Mouse (Mus musculus) adipocyte (in vitro differentiated cells): ENCODE data around the gene Extl2.

ENCODE experiments used
- DNase-seq: peaks from one replicate; pipeline ENCODE4 v3.0.0-alpha.2; 2016; ENCODE audit warnings: low spot score

Extl2 gene

GRCm38 (mm10) chr3:116006978-116007940, at the start of gene Extl2, which contains the start of gene Slc30a7:
TSS of gene Extl2 (plus strand) at chr3:116007462.
TSS of gene Slc30a7 (minus strand) at chr3:116007406.
- DNase-seq: peak; percentile 89

- DNase-seq: peak; percentile 57
Measured at GRCm38 (mm10) chr3:115961311-115962027, 45.8 kb upstream of the Extl2 start.

DNA sequence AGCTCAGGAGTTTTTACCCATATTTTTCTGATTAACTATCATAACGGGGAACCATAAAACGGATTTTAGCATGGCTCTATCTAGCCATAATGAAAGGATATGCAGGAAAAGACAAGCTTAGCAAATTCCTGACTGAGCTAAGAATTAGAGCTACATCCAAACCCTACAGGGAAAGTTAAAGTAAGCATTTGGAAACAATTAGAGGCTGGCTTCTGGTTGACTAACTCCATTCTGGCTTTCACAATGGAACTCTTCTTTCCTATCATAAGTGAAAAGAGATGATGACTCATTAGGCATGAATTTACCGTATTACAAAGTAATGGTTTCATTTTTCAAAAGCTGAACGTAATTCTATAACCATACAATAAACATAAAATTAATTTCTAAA, 45.2 kb upstream of the Extl2 start:
- DNase-seq: peak; percentile 75

- DNase-seq: no peak
Measured at GRCm38 (mm10) chr3:115963597-115963996, 43.7 kb upstream of the Extl2 start.

DNA sequence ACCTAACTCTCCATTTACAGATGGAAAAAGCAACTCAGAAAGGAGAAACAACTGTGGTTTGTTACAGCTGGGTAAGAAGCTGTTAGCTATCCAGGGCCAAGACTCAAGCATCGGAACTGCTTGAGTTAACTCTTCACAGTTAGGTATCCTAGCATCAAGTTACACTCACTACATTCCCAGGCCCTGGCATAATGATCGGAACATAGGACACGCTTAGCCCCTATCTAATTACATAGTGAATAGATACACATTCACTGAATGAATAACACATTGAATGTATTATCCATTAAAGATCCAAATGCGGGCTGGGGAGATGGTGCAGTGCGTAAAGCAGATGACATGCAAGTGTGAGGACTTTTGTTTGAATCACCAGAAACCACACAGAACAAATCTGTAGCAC, 43.2 kb upstream of the Extl2 start:
- DNase-seq: no peak

- DNase-seq: peak; percentile 43
Measured at GRCm38 (mm10) chr3:115968745-115969530, 38.3 kb upstream of the Extl2 start.

- no peak for DNase-seq
Measured at GRCm38 (mm10) chr3:115971045-115971785, 36.0 kb upstream of the Extl2 start.

DNA sequence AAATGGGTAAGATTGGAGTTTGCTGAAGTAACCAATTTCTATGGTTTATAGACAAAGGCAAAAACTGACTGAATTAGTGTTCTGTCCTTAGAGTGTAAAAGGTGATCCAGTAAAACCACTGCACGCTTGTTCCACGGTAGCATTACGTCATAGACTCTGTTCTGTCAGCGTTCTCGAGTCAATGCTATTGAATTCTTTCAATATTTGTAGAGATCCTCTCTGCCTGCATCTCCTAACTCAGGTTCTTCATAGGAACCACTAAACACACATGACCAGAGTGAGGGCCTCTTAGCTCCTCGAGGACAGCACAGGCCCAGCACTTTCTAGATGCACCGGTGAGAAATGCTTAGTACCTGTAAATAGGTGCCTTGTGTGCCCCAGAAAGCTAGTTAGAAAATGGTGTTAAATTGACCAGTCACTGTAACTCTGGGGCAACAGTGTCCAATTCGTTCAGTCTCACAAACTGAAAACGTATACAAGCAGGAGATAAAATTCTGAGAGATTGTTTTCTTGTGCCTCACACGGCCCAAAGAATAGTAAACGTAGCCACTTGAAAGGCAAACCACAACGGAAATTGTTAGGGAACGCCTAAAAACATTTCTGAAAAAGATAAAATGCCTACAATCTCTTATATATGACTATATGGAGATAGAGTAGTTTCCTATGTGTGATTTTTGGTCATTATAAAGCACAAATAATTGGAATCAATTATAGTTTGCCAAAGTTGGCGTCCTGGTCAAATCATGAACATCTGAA, 35.2 kb upstream of the Extl2 start:
- no peak for DNase-seq

DNA sequence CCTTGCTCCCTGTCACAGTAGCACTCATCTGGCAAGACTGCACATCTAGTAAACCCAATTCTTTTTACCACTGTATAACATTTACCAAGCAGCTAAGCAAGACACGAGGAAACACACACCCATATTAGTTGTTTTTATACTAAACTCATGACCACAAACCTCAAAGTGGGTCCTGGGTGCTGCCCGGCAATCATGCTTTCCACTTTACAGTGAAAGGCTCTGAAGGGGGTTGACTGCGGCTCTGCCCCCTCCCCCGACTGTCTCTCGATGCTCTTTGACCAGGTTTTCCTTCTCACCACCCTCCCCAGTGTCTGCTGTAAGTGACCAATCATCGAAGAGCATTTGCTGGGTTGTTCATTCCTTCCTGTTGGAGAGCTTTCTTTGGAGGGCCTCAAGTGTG, 33.0 kb upstream of the Extl2 start:
- no peak for DNase-seq

- DNase-seq: no peak
Measured at GRCm38 (mm10) chr3:115974995-115975394, 32.3 kb upstream of the Extl2 start.

DNA sequence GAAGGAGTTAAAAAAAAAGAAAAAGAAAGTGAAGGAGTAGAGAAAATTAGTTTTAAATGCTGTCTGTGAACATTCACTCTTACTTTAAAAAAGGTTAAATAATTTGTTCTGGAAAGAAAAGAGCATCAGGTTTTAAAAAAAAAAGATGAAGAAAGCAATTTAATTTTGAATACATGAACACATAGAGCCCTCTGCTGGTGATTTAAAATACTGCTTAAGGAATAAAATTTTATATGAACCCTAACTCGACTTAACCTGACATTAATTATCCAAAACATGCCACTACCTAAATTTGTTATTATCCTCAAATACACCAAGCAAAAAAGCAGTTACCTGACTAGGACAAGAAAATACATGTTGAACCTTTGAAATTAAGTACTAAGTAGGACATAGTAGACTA, 28.3 kb upstream of the Extl2 start:
- DNase-seq: peak; percentile 54

DNA sequence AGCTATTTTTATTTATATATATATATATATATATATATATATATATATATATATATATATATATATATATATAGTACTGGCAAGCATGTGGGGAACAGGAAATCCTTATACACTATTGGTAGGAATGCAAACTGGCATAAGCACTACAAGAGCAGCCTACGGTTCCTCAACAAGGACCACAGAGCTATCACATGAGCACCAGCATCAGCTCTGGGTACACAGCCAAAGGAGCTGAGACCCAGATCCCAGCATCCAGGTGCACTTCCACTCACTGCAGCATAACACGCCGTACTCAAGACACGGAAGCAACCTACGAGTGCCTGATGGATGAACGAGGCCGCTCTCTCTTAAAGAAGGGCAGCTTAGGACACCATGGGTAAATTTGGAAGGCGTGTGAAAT, 24.0 kb upstream of the Extl2 start:
- DNase-seq: no peak

DNA sequence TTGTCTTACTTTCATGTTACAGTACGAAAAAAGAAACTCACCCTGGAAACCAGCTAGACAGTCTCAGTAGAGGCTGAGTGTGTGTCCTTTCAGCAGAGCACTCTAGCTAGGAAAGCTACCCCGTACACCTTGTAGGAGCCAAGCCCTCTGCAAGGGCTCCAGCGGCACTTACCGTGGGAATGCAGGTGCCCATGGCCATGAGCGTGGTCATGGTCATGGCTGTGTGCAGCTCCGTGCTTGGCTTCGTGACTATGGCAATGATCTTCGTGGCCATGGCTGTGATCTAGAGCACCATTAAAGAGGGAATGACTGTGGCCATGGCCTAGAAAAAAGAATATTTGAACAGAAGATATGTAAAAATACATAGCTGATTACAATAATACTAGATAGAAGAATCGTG, 22.6 kb upstream of the Extl2 start:
- no peak for DNase-seq

- no peak for DNase-seq
Measured at GRCm38 (mm10) chr3:115985183-115985892, 21.9 kb upstream of the Extl2 start.

DNA sequence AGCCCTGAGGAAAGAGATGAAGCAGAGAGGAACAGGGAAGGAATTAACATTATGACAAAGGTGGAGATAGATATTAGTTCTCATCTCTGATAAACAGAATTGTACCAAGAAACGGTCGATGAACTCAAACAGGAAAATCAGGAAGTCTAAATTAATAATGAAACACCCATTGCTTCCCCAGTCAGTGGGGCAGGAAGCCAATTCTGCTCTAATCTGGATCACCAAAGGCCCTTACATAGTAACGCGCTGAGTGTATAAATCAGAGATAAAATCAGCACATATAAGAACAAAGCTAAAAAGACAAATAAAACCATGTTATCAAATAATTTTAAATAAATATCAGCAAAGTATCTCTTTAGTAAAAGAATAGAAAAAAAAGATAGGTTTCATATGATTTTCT, 15.2 kb upstream of the Extl2 start:
- no peak for DNase-seq

DNA sequence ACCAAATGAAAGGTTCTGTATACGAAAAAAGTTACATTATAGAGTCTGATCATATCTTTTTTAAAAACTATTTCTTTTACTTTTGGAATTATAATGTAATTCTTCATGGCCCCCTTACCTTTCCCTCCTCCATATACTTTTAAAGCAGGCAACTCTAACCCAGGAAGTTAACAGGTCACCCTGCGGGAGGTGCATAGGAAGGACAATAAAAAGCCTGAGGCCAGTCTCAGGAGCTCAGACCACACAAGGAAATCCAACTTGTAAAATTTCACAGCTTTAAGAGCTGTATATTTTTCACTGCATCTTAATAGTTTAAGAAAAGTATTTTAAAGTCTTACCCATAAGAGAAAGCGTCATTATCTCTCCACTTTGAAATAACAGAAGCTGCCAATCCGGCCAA, 14.7 kb upstream of the Extl2 start:
- no peak for DNase-seq

DNA sequence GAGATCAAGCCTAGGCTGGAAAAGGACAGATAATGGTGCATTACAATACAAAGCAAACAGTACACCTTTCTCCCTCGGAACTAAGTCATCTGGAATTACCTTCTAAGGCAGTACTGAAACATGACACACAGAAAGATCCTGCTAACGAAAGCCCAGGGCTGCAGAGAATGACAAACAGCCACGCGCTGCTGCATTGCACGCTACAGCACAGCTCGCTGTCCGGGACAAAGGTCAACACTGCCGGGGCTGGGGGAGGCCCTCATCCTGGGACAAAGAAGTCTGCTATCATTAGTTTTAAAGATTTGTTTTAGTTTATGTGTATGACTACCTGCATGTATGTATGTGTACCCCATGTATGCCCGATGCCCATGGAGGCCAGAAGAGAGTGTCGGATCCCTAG, 14.2 kb upstream of the Extl2 start:
- DNase-seq: no peak

- no peak for DNase-seq
Measured at GRCm38 (mm10) chr3:115996929-115997328, 10.3 kb upstream of the Extl2 start.

- peak; percentile 31 for DNase-seq
Measured at GRCm38 (mm10) chr3:116006284-116006977, 831 bp upstream of the Extl2 start.
